Mouse (Mus musculus): Measurements from ENCODE around the gene Vamp5.

Gene Vamp5

GRCm38 (mm10) chr6:72364985-72365384 is 15.3 kb downstream of the Vamp5 start:
- no peaks in the 10 kb centered on the region; the same call in 1 of the 2 replicates for H3K36me3 ChIP-seq (ENCODE audit: control insufficient read depth, insufficient read depth, low read length, poor library complexity, severe bottlenecking)
- DNase-seq (ENCODE audit: low read depth, low spot score) = no peak
- no peaks in the 10 kb centered on the region for H3K27me3 ChIP-seq (ENCODE audit: control insufficient read depth, insufficient read depth, low read length, poor library complexity, severe bottlenecking)

GRCm38 (mm10) chr6:72364009-72364408 is 16.3 kb downstream of the Vamp5 start:
- DNase-seq (ENCODE audit: low read depth, low spot score) = peak; percentile 33
- no peaks in the 10 kb centered on the region for H3K27me3 ChIP-seq (ENCODE audit: control insufficient read depth, insufficient read depth, low read length, poor library complexity, severe bottlenecking)
- peaks cover 2% of the 10 kb centered on the region; the same call in 1 of the 2 replicates for H3K36me3 ChIP-seq (ENCODE audit: control insufficient read depth, insufficient read depth, low read length, poor library complexity, severe bottlenecking)

- Histone ChIP-seq H3K36me3 (ENCODE audit: control insufficient read depth, insufficient read depth, low read length, poor library complexity, severe bottlenecking) (peaks cover 2% of the 10 kb centered on the region; the same call in 1 of the 2 replicates), H3K27me3 (ENCODE audit: control insufficient read depth, insufficient read depth, low read length, poor library complexity, severe bottlenecking) (no peaks in the 10 kb centered on the region)
- peak; percentile 97 for DNase-seq (ENCODE audit: low read depth, low spot score)
Observed at GRCm38 (mm10) chr6:72362132-72363028, 17.9 kb downstream of the Vamp5 start.

GRCm38 (mm10) chr6:72361121-72361551 is 19.1 kb downstream of the Vamp5 start:
- Histone ChIP-seq H3K36me3 (ENCODE audit: control insufficient read depth, insufficient read depth, low read length, poor library complexity, severe bottlenecking) (peaks cover 2% of the 10 kb centered on the region; the same call in 1 of the 2 replicates), H3K27me3 (ENCODE audit: control insufficient read depth, insufficient read depth, low read length, poor library complexity, severe bottlenecking) (no peaks in the 10 kb centered on the region)
- no peak for DNase-seq (ENCODE audit: low read depth, low spot score)

- no peaks in the 10 kb centered on the region for H3K27me3 ChIP-seq (ENCODE audit: control insufficient read depth, insufficient read depth, low read length, poor library complexity, severe bottlenecking)
- peaks cover 2% of the 10 kb centered on the region; the same call in 1 of the 2 replicates for H3K36me3 ChIP-seq (ENCODE audit: control insufficient read depth, insufficient read depth, low read length, poor library complexity, severe bottlenecking)
- no peak for DNase-seq (ENCODE audit: low read depth, low spot score)
Observed at GRCm38 (mm10) chr6:72360599-72360935, 19.7 kb downstream of the Vamp5 start.

- no peak for DNase-seq (ENCODE audit: low read depth, low spot score)
- no peaks in the 10 kb centered on the region for H3K27me3 ChIP-seq (ENCODE audit: control insufficient read depth, insufficient read depth, low read length, poor library complexity, severe bottlenecking)
- peaks cover 2% of the 10 kb centered on the region; the same call in 1 of the 2 replicates for H3K36me3 ChIP-seq (ENCODE audit: control insufficient read depth, insufficient read depth, low read length, poor library complexity, severe bottlenecking)
Observed at GRCm38 (mm10) chr6:72359891-72360598, 20.2 kb downstream of the Vamp5 start.

GRCm38 (mm10) chr6:72359343-72359742 is 20.9 kb downstream of the Vamp5 start:
- no peak for DNase-seq (ENCODE audit: low read depth, low spot score)
- no peaks in the 10 kb centered on the region for H3K27me3 ChIP-seq (ENCODE audit: control insufficient read depth, insufficient read depth, low read length, poor library complexity, severe bottlenecking)
- H3K36me3 ChIP-seq (ENCODE audit: control insufficient read depth, insufficient read depth, low read length, poor library complexity, severe bottlenecking) = peaks cover 2% of the 10 kb centered on the region; the same call in 1 of the 2 replicates

GRCm38 (mm10) chr6:72358086-72358764 is 22.0 kb downstream of the Vamp5 start:
- no peaks in the 10 kb centered on the region for H3K27me3 ChIP-seq (ENCODE audit: control insufficient read depth, insufficient read depth, low read length, poor library complexity, severe bottlenecking)
- H3K36me3 ChIP-seq (ENCODE audit: control insufficient read depth, insufficient read depth, low read length, poor library complexity, severe bottlenecking) = peaks cover 2% of the 10 kb centered on the region; the same call in 1 of the 2 replicates

GRCm38 (mm10) chr6:72357164-72358079 is 22.8 kb downstream of the Vamp5 start:
- Histone ChIP-seq H3K36me3 (ENCODE audit: control insufficient read depth, insufficient read depth, low read length, poor library complexity, severe bottlenecking) (peaks cover 2% of the 10 kb centered on the region; the same call in 1 of the 2 replicates), H3K27me3 (ENCODE audit: control insufficient read depth, insufficient read depth, low read length, poor library complexity, severe bottlenecking) (no peaks in the 10 kb centered on the region)
- DNase-seq (ENCODE audit: low read depth, low spot score) = no peak

More at GRCm38 (mm10) chr6:72358086-72358764, 22.0 kb downstream of the Vamp5 start:
- DNase-seq (ENCODE audit: low read depth, low spot score) = no peak

- H3K36me3 ChIP-seq (ENCODE audit: control insufficient read depth, insufficient read depth, low read length, poor library complexity, severe bottlenecking) = 0 out of 2 replicates have a peak, but pooled peaks cover 2% of the 10 kb centered on the region
- DNase-seq (ENCODE audit: low read depth, low spot score) = no peak
Observed at GRCm38 (mm10) chr6:72356001-72356532, 24.2 kb downstream of the Vamp5 start.

GRCm38 (mm10) chr6:72355066-72355911 is 25.0 kb downstream of the Vamp5 start, which contains the start of gene Tmem150a:
Gene Tmem150a, plus strand, starts transcription at chr6:72355447.
- Histone ChIP-seq H3K36me3 (ENCODE audit: control insufficient read depth, insufficient read depth, low read length, poor library complexity, severe bottlenecking) (peaks cover 2% of the 10 kb centered on the region; the same call in 1 of the 2 replicates), H3K27me3 (ENCODE audit: control insufficient read depth, insufficient read depth, low read length, poor library complexity, severe bottlenecking) (no peaks in the 10 kb centered on the region)
- DNase-seq (ENCODE audit: low read depth, low spot score) = peak; percentile 69

More at GRCm38 (mm10) chr6:72356001-72356532, 24.2 kb downstream of the Vamp5 start:
- H3K27me3 ChIP-seq (ENCODE audit: control insufficient read depth, insufficient read depth, low read length, poor library complexity, severe bottlenecking) = no peaks in the 10 kb centered on the region

GRCm38 (mm10) chr6:72354025-72354424 is 26.2 kb downstream of the Vamp5 start:
- H3K27me3 ChIP-seq (ENCODE audit: control insufficient read depth, insufficient read depth, low read length, poor library complexity, severe bottlenecking) = no peaks in the 10 kb centered on the region
- H3K36me3 ChIP-seq (ENCODE audit: control insufficient read depth, insufficient read depth, low read length, poor library complexity, severe bottlenecking) = peaks cover 1% of the 10 kb centered on the region; the same call in 1 of the 2 replicates
- DNase-seq (ENCODE audit: low read depth, low spot score) = no peak

Measured in splenic B cell, adult 2 months (primary cell).